Mouse (Mus musculus): ENCODE measurements around the gene Ppip5k1.
A peak's percentile ranks its signal among the peaks of the same experiment; 100 is the strongest.

The Ppip5k1 gene

DNA sequence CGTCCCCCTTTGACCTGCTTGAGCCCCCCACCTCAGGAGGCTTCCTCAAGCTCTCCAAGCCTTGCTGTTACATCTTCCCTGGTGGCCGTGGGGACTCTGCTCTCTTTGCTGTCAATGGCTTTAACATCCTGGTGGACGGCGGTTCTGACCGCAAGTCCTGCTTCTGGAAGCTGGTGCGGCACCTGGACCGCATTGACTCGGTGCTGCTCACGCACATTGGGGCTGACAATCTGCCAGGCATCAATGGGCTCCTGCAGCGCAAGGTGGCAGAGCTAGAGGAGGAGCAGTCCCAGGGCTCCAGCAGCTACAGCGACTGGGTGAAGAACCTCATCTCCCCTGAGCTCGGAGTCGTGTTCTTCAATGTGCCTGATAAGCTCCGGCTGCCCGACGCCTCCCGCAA, 55.7 kb downstream of the Ppip5k1 start:
- no peak for DNase-seq (ENCODE audit: low spot score in 2 of 2)

DNA sequence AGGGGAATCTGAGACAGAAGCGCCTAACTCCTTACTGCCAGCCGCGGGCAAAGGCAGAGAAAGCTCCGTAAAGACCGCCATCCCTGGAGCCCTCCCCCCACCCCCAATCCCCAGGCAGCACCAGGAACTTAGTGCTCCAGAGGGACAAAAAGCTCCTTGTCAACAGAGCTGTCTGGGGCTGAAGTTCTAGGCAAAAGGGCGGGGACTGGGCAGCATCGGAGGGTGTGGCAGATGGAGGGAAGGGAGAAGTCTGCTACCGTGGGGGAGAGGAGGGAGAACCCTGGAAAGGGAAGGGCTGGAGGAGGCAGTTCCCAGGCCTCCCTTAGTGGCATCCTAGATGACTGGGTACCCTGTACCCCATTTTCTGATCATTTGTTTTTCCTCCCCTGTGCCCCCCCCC, 57.1 kb downstream of the Ppip5k1 start:
- DNase-seq (ENCODE audit: low spot score in 2 of 2) = no peak

DNA sequence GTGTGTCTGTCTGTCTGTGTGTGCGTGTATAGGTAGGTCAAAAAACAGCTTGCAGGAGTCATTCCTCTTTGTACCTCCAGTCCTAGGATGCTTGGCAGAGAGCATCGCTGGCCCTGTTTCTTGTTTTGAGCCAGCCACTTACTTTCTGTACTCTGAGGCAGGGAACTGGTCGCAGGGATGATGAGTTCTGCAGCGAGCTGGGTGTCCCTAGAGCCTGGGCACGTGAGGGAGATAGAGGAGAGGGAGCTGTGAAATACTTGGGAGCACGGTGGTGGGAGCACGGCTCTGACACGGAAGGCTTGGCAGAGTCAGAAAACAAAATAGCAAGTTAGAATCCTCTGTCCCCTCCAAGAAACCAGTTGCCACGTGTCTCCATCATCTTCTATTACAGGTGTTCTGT, 57.5 kb downstream of the Ppip5k1 start:
- no peak for DNase-seq (ENCODE audit: low spot score in 2 of 2)

DNA sequence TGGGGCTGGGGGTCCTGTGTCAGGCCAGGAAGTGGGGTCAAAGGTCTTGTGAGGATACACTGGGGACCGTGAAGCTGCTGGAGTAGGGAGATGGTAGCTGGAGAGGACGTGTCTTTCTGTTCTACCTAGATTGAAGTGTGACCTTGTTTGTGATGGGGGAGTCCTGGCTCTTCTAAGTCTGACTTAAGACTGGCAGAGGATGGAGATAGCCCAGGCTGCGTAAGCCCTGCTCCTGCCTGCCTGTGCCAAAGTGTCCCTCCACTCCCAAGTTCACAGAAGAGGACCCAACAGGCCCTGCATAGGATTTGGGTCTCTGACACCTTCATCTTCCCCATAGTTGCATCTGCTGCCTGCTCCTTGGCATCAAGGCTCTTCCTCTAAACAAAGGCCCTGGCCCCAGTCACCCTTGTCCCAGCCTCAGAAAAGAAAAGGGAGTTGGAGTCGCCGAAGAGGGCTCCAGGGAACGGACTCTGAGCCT, 58.4 kb downstream of the Ppip5k1 start:
- DNase-seq (ENCODE audit: low spot score in 2 of 2) = no peak

DNA sequence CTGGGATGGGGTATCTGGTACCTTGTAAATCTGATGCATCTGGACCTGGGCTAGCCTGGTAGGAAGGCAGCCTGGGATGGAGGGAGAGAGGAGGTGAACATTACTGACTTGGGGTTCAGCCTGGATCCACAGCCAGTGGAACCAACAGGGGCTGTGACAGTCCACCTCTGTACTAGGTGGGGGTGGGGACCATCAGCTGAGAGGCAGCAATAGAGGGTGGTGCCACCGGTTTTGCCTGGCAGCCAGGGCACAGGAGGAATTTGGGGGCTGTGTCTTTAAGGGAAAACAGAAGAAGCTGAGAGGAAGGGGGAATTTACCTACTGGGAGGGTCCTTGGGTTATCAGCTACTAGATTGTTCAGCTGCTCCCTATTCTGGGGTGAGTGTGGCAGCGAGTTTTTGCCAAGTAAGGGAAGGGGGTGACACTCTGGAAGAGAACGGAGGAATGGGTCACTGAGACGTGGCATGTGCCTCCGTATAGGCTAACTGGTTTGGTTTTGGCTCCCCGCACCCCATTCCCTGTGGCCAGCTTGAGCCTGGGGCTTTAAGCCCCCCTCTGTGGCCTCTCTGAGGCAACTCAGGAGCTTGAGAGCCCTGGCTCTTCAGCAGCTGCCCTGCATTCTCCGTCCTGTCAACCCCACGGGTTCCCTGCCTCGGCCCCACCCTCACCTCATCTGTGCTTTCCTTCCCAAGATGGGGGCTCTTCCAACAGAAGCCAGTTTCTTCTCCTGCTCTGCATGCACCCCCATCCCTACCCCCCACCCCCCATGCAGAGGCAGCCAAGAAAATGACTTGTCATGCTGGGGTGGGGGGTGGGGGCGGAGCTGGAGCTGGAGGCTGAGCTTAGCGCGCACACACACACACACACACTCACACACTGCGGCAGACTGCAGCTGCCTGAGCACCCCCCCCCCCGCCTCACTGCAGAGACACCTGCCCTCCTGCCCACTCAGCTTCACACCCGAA, 59.3 kb downstream of the Ppip5k1 start:
- DNase-seq (ENCODE audit: low spot score in 2 of 2) = peak; percentile 64 to 71

DNA sequence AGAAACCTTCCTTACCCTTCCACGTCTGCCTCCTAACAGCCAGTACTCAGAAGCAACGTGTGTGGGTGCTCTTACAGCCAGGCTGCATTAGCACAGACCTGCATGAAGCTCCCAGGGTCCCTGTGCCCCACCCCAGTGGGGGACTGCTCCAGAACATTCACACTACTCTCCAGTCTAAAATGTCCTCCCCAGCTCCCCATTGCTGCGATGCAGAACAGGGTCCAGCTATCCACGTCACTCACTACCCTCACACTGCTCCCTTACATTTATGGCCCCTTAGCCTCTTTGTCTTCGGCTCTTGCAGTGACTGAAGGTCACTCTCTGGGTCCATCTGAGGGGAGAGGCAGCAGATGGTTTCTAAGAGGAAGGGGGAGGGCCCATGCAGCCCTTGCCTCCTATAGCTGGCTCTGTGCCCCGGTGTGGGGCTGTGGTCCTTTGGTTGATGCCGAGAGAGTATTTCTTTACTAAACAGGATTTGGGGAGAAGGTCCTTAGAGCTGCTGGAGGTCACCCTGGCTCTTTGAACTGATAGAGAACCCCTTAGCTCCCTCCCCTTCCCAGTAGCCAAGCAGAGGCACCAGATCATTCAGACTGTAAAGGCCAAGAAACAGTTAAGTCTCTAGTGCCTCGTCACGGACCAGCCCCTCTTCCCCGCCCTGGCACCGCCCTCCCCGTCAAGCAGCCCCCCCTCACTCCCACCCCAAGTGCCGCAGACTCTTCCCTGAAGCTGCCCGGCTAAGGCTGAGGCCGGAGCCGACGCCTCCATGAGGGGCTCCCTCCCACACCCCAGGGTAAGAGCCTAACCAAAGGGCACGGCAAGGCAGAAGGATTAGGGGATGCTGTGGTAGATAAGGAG, 60.2 kb downstream of the Ppip5k1 start:
- peak in 1 of 2 experiments; percentile 64 for DNase-seq (ENCODE audit: low spot score in 2 of 2)

DNA sequence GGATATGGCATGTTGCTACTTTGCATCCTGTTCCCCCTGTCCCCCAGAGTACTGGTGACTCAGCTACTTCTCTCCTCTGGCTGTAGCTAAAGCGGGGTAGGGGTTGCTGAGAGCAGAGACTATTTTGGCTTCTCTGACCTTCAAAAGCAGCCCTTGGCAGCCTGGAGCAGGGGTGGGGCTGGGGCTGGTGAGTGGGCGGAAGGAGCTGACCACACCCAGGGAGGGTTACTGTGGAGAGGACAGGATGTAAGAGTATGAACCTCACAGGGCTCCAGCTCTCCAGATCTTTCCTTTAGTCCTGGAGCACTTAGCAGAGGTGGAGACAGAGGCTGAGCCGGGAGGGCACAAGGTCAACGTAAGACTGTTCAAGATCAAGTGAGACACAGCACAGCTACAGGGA, 61.0 kb downstream of the Ppip5k1 start:
- no peak for DNase-seq (ENCODE audit: low spot score in 2 of 2)

DNA sequence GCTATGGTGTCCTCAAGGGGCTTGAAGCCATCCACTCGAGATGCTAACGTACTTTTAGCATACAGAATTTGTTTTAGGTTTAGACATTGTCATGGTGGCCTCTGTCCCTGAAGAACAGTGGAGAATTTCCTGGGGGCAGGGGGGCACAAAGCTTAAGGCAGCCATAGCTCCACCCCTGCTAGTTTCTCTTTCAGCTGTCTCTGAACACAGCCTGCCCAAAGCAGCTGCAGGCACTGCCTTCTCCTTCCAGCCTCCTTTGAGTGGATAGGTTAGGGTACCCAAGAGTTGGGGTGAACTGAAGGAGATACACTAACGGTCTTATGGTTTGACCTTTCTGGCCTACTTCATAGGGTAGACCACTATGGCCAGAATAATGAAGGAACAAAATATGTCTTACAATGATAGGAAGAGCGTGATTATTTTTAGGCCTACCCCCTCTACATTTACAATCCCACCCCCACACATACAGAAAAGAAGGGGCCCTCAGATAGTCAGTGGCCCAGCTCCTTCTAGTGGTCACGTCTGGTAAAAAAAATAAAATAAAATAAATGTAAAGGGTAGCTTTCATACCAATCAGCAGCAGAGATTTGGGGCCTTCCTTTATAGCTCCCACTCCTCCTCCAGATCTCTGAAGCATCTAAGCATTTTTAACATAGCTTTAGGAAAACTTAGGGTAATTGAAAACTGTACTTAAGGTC, 62.7 kb downstream of the Ppip5k1 start:
- DNase-seq (ENCODE audit: low spot score in 2 of 2) = no peak

DNA sequence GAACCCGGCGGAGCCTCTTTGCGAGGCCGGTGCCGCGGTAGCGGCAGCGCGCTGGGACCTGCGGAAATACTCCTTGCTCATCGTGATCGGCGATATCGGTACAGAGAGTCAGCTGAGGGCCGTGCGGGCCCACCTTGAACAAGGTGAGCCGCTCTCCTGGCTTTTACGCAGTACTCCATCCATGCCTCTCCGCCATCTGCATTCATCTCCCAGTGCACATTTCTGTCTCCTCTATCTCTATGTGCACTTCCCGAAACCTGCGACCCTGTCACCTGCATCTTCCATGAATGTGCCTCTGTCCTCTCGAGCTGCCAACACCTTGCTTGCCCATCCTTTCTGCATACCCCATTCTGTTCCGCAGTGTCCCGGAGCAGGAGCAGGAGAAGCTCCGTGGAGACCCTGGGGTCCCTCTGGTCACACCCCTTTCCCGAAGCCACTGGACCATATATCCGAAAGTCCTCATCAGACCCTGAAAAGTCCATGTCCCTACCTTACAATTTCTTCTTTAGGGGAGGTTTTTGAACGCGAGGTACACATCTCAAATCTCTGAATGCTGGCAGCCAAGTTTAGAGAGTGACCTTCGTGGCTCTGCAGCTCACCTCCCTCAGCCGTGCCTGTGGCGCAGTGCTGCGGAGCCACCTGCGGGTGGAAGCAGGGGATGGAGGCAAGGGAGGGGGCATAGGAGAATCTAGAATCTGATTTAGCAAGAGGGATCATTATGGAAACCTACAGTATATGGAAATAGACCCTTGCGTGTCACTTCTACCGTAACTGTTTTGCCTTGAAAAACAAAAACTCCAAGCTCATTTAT, 65.3 kb downstream of the Ppip5k1 start:
- no peak for DNase-seq (ENCODE audit: low spot score in 2 of 2)

DNA sequence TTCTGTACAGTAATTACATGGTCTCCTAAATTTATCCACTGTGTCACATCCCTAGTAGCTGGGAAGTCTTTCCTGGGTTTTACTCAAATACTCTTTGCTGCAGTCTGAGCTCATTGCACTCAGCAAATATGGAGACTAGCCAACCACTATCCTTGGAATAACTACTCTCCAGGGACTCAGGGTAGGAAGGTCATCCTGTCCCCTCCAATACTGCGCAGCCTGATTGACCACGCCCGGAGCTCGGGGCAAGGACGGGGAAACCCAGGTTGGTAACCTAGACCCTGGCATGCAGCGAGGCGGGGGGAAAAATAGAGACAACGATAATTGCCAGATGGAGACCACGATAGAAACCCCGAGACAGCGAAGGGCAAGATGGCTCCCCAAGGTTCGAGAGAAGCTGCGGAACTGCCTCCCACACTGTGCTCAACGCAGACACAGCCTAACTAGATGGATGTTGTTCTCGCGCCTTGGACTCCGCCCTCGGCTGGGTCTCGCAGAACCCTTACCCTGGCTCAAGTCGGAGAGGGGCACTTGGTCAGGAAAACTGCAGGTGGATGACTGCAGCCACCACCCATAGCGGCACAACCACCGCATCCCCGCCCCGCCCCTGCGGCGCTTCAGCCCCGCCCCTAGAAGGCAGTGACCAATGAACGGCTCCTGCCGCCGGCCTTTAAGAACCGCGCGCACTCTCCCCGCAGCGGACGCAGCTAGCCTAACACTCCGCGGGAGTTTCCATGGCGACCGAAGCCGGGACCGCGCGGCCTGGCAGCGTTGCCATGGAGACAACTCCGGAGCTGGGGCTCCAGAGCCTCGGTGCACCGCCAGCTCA, 66.1 kb downstream of the Ppip5k1 start, which contains the start of gene Map1a:
Map1a (plus strand) TSS at position 700 of the 829 bp plus-strand sequence.
- DNase-seq (ENCODE audit: low spot score in 2 of 2) = peak; percentile 97 to 98

DNA sequence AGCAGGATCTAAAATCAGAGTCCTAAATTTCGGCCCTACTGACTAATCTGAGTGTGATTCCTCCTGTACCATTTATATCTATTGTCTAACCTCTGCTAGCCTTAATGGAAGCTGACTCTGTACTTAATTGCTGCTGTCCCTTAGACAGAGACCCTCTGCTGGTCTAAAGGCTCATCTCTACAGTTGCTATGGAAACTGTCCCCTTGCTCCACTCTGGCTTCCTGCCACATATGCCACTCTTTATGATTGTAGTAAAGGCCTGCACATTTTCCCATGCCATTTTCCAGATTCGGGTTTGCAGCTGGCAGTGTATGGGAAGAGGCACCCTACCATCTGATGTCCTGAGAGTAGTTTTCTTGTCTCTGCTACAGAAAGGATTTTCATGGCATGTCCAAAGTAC, 67.3 kb downstream of the Ppip5k1 start:
- no peak for DNase-seq (ENCODE audit: low spot score in 2 of 2)

DNA sequence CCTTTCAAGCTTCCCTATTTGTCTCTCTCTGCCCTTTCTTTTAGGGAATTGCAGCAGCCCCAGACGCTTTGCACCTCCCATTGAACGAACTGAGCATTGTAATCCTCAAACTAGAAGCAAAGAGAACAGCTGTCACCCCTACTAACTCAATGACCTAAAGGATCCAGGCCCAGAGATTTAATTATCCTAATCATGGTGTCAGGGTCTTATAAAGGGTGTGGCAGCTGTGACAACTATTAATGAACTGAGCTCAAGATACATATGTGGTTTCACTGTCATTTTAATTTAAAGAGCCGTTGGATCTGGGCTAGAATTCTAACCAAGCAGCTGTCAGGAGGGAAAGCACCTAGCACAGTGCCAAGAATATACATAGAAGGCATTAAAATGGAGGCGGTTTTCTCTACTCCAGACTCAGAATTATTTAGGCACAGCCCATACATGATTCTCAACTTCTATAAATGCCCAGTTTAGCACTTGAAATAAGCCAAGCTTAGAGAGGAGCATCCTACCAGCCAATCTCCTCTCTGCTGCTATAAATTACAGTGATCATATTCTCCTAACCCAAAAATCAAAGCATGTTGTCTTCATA, 83.2 kb downstream of the Ppip5k1 start:
- DNase-seq (ENCODE audit: low spot score in 2 of 2) = peak in 1 of 2 experiments; percentile 55

DNA sequence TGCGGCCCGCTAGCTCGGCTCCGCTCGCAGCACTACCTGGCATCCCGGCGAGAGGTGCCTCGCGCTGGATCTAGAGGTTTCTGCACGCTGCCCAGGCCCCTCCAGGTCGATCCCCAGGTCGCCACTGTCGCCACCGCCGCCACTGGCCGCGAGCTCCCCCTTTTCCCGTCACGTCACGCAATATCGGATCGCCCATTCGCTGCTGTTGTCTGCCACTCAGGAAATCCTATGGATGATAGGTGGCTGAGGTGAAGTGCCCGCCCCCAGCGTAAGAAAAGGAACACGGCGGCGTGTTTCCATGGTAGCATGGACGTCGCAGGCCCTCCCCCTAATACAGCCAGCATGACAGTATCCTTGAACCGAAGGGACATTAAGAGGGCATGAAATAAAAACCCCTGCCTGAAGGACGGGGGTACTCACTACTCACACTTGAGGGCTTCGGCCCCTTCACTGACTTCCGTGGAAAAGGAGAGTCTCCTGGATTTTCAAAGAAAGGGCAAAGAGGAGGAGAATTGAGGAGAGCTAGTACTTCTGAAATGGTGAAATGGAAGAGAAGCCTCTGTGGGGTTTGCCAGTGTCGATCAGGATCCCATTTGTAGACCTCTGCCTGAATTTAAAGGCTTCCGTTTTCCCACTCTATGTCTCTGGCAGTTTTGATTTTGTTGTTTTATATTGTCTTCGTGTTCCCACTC, 83.8 kb downstream of the Ppip5k1 start, which contains the start of gene Trp53bp1:
Trp53bp1 (minus strand) TSS at position 172 of the 692 bp plus-strand sequence.
- DNase-seq (ENCODE audit: low spot score in 2 of 2) = peak; percentile 94 to 96

DNA sequence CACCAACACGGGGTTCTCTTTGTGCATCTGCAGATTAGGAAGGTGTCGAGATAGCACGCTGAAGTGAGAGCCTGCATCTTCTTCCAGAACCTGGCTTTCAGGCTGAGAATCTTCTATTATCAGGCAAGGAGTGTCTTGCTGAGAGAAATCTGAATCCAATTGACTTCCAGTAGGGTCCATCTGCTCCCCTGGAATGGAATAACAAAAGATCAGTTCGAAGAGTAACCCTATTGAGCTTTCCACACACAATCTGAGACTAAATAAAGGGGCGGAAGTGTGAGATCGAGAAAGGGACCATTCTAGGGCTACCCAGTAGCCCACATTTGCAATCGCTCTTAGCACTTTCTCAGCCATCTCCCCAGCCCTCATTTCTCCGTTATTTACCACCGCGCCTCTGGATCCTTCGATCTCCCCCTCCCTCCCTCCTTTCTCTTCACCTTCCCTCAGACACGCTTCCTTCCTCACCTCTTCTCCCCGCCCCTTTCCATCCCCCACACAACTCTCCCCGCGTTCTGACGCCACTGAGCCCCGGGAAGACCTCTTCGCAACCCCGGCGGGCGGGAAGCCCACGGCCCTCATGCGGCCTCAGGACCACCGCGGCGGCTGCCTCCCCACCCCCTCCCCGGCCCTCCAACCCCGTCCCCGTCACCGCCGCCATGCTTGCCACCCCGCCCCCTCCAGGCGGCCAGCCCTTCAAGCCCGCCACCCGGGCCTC, 84.5 kb downstream of the Ppip5k1 start:
- DNase-seq (ENCODE audit: low spot score in 2 of 2) = no peak

DNA sequence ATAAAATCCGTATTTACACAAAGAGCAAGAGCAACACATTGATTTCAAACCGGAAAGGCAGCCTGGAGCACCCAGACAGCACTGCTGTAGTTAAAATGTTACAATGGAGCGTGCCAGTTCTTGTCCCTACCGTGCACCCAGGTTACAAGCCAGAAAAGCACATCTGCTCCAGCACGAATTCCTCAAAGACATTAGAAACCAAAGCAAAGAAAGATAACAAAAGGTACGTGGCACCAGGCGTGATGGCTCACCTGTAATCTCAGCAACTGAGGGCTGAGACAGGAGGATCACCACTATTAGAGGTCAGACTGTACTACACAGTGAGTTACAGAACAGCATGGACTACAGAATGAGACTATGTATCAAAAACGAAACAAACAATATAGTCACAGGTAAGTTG, 86.8 kb downstream of the Ppip5k1 start:
- DNase-seq (ENCODE audit: low spot score in 2 of 2) = no peak

Measured in right cerebral cortex, postnatal 36 days (tissue).